Mouse (Mus musculus): ENCODE data around the gene Parva. TPM values are rescaled to one million over a fixed set of nuclear protein-coding genes. Genes with fewer than 3 reads are reported as not detected.

The Parva gene
- 50.9 and 55.6 TPM in 2 replicates for polyA plus RNA-seq (2016; fragmentation: Nextera tagmentation; extraction: Ambion mirVana)

- peak; percentile 84 for DNase-seq (ENCODE audit: low spot score)
- peak within 1 kb of the TSS; percentile 80 for H3K4me3 ChIP-seq
- no peaks in the 10 kb centered on the region; the same call in 1 of the 2 replicates for H3K36me3 ChIP-seq
- WGBS = 2% methylated on average over 49 of the region's 49 CpGs
- H3K27me3 ChIP-seq (ENCODE audit: low read depth, poor library complexity, severe bottlenecking) = peaks cover 17% of the 10 kb centered on the region
- H3K27ac ChIP-seq (replicated peaks) = peak within 1 kb of the TSS; percentile 96
- H3K4me1 ChIP-seq = peaks cover 25% of the 10 kb centered on the region
- H3K9me3 ChIP-seq (replicated peaks) = peaks cover 3% of the 10 kb centered on the region; the same call in 1 of the 2 replicates
These were observed at the start of gene Parva for GRCm38 (mm10) chr7:112427357-112428157. Gene Parva, plus strand, starts transcription at chr7:112427505.

GRCm38 (mm10) chr7:112378056-112378455 is 49.2 kb upstream of the Parva start:
- Histone ChIP-seq H3K27me3 (ENCODE audit: low read depth, poor library complexity, severe bottlenecking) (peaks cover 5% of the 10 kb centered on the region; the same call in 1 of the 2 replicates), H3K4me3 (no peak overlapping the region), H3K9me3 (replicated peaks) (no peaks in the 10 kb centered on the region), H3K27ac (replicated peaks) (no peak overlapping the region), H3K4me1 (0 out of 2 replicates have a peak, but pooled peaks cover 3% of the 10 kb centered on the region), H3K36me3 (no peaks in the 10 kb centered on the region)
- DNase-seq (ENCODE audit: low spot score) = no peak
- WGBS = 86% methylated on average over 5 of the region's 5 CpGs

- 86% methylated on average over 5 of the region's 5 CpGs for WGBS
- H3K9me3 ChIP-seq (replicated peaks) = no peaks in the 10 kb centered on the region
These were observed 48.8 kb upstream of the Parva start for GRCm38 (mm10) chr7:112378476-112378875.

GRCm38 (mm10) chr7:112386521-112386920 is 40.8 kb upstream of the Parva start:
- H3K4me1 ChIP-seq = peaks cover 21% of the 10 kb centered on the region
- H3K9me3 ChIP-seq (replicated peaks) = no peaks in the 10 kb centered on the region
- H3K27me3 ChIP-seq (ENCODE audit: low read depth, poor library complexity, severe bottlenecking) = no peaks in the 10 kb centered on the region
- no peaks in the 10 kb centered on the region for H3K36me3 ChIP-seq
- no peak overlapping the region for H3K4me3 ChIP-seq
- no peak for DNase-seq (ENCODE audit: low spot score)
- WGBS = 84% methylated on average over 5 of the region's 5 CpGs
- no peak overlapping the region for H3K27ac ChIP-seq (replicated peaks)

More at GRCm38 (mm10) chr7:112378476-112378875, 48.8 kb upstream of the Parva start:
- Histone ChIP-seq H3K36me3 (no peaks in the 10 kb centered on the region), H3K27ac (replicated peaks) (no peak overlapping the region), H3K4me1 (0 out of 2 replicates have a peak, but pooled peaks cover 3% of the 10 kb centered on the region), H3K4me3 (no peak overlapping the region), H3K27me3 (ENCODE audit: low read depth, poor library complexity, severe bottlenecking) (peaks cover 5% of the 10 kb centered on the region; the same call in 1 of the 2 replicates)
- no peak for DNase-seq (ENCODE audit: low spot score)

GRCm38 (mm10) chr7:112387876-112388275 is 39.4 kb upstream of the Parva start:
- Histone ChIP-seq H3K27ac (replicated peaks) (no peak overlapping the region), H3K36me3 (no peaks in the 10 kb centered on the region), H3K27me3 (ENCODE audit: low read depth, poor library complexity, severe bottlenecking) (0 out of 2 replicates have a peak, but pooled peaks cover 3% of the 10 kb centered on the region), H3K4me1 (peaks cover 26% of the 10 kb centered on the region), H3K4me3 (no peak overlapping the region), H3K9me3 (replicated peaks) (no peaks in the 10 kb centered on the region)
- no peak for DNase-seq (ENCODE audit: low spot score)
- WGBS = 81% methylated on average over 5 of the region's 5 CpGs

- Histone ChIP-seq H3K4me1 (peaks cover 26% of the 10 kb centered on the region), H3K9me3 (replicated peaks) (no peaks in the 10 kb centered on the region), H3K27me3 (ENCODE audit: low read depth, poor library complexity, severe bottlenecking) (0 out of 2 replicates have a peak, but pooled peaks cover 3% of the 10 kb centered on the region), H3K4me3 (no peak overlapping the region), H3K36me3 (no peaks in the 10 kb centered on the region), H3K27ac (replicated peaks) (no peak overlapping the region)
- 86% methylated on average over 5 of the region's 5 CpGs for WGBS
- no peak for DNase-seq (ENCODE audit: low spot score)
These were observed 38.9 kb upstream of the Parva start for GRCm38 (mm10) chr7:112388363-112388875.

GRCm38 (mm10) chr7:112389611-112390251 is 37.6 kb upstream of the Parva start:
- 71% methylated on average over 6 of the region's 6 CpGs for WGBS
- Histone ChIP-seq H3K9me3 (replicated peaks) (no peaks in the 10 kb centered on the region), H3K4me1 (peaks cover 26% of the 10 kb centered on the region), H3K4me3 (no peak overlapping the region), H3K36me3 (no peaks in the 10 kb centered on the region), H3K27me3 (ENCODE audit: low read depth, poor library complexity, severe bottlenecking) (0 out of 2 replicates have a peak, but pooled peaks cover 3% of the 10 kb centered on the region), H3K27ac (replicated peaks) (peak overlapping the region; percentile 28; the same call in 1 of the 2 replicates)
- DNase-seq (ENCODE audit: low spot score) = no peak

GRCm38 (mm10) chr7:112390252-112390936 is 36.9 kb upstream of the Parva start:
- peaks cover 26% of the 10 kb centered on the region for H3K4me1 ChIP-seq
- peak overlapping the region; percentile 28; the same call in 1 of the 2 replicates for H3K27ac ChIP-seq (replicated peaks)
- H3K27me3 ChIP-seq (ENCODE audit: low read depth, poor library complexity, severe bottlenecking) = peaks cover 3% of the 10 kb centered on the region; the same call in 1 of the 2 replicates
- WGBS = 50% methylated on average over 11 of the region's 11 CpGs
- DNase-seq (ENCODE audit: low spot score) = no peak
- H3K9me3 ChIP-seq (replicated peaks) = no peaks in the 10 kb centered on the region
- H3K4me3 ChIP-seq = no peak overlapping the region
- no peaks in the 10 kb centered on the region for H3K36me3 ChIP-seq

- Histone ChIP-seq H3K4me1 (peaks cover 26% of the 10 kb centered on the region), H3K27ac (replicated peaks) (peak overlapping the region; percentile 49; the same call in 1 of the 2 replicates), H3K27me3 (ENCODE audit: low read depth, poor library complexity, severe bottlenecking) (peaks cover 8% of the 10 kb centered on the region; the same call in 1 of the 2 replicates), H3K4me3 (no peak overlapping the region), H3K36me3 (no peaks in the 10 kb centered on the region), H3K9me3 (replicated peaks) (no peaks in the 10 kb centered on the region)
- whole genome bisulfite sequencing = 34% methylated on average over 6 of the region's 6 CpGs
- DNase-seq (ENCODE audit: low spot score) = no peak
These were observed 36.2 kb upstream of the Parva start for GRCm38 (mm10) chr7:112390937-112391605.

GRCm38 (mm10) chr7:112397786-112398185 is 29.5 kb upstream of the Parva start:
- no peak for DNase-seq (ENCODE audit: low spot score)
- Histone ChIP-seq H3K9me3 (replicated peaks) (no peaks in the 10 kb centered on the region), H3K27me3 (ENCODE audit: low read depth, poor library complexity, severe bottlenecking) (peaks cover 11% of the 10 kb centered on the region; the same call in 1 of the 2 replicates), H3K4me1 (peaks cover 15% of the 10 kb centered on the region), H3K4me3 (no peak overlapping the region), H3K27ac (replicated peaks) (no peak overlapping the region), H3K36me3 (no peaks in the 10 kb centered on the region)
- WGBS = 93% methylated on average over 3 of the region's 3 CpGs

GRCm38 (mm10) chr7:112399425-112400170 is 27.7 kb upstream of the Parva start:
- Histone ChIP-seq H3K27me3 (ENCODE audit: low read depth, poor library complexity, severe bottlenecking) (peaks cover 11% of the 10 kb centered on the region; the same call in 1 of the 2 replicates), H3K4me1 (peaks cover 15% of the 10 kb centered on the region), H3K36me3 (no peaks in the 10 kb centered on the region), H3K4me3 (no peak overlapping the region), H3K27ac (replicated peaks) (peak overlapping the region; percentile 53), H3K9me3 (replicated peaks) (no peaks in the 10 kb centered on the region)
- DNase-seq (ENCODE audit: low spot score) = peak; percentile 21
- 57% methylated on average over 7 of the region's 7 CpGs for WGBS
